Mouse (Mus musculus) mature B cell (primary cell): ENCODE measurements around the gene Tmem74b.

ENCODE experiments used
- in situ Hi-C: fragments of 300-500 bp; cut with MboI; formaldehyde crosslinking; loops from 2 replicates; pipeline ENCODE4 v1.14.3; 2019

Tmem74b gene

DNA sequence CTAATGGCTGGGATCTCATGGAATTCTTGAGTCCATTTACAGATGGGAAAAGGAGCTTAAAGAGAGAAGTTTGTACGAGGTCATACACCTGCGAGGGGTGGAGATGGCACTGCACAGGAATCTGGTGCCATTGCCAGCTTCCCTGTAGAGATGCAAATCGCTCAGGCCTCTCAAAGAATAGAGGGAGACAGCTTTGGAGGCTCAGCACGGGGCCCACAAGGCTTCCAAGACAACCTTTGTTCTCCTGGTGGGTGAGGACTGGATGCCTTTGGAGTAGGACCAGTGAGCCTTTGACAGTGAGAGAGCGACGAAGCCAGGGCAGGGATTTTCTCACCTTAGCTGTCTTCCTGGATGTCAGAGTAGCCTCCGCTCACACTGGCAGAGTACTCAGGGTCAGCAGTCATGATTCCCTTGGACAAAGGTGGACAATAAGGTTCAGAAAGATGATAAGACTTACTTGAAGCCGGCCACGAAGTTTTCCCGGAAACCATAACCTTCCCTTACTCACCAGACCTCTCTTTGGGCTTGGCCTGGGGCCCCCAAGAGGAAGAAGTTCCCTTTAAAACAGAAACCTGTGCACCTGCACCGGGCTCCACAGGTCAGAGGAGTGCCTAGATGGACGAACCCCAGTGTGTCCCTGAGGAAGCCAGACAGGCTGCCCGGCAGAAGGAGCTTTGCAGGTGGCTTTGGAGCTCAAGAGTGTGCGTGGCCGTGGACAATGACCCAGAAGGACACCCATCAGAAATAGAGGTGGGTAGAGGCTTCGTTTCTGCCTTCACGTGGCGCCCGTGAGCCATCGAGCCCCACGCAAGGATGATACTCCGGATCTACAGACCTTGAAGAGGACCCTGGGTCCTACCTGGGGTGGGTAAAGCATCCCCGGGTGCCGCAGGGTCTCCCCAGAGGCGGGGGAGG is at the start of gene Tmem74b:
TSS of gene Tmem74b (plus strand) at position 778 of the 915 bp plus-strand sequence.
- in situ Hi-C loops, result no loop called here

DNA sequence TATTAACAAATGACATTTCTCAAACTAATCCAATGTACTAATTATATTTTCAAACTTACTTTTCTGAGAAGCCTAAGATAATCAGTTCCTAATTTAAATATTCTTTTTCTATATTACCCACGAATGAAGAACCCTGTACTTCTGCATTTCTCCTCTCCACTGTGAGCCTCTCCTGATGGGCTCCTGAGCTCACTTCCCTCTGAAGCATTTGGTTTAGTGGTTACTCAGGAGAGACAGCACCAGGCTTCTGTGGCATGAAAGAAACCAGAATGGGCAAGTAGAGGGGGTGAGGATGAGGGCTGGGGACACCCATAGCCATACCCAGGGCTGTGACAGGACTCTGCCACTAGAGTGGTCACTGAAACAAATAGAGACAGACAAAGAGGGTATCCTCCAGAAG is 49.8 kb upstream of the Tmem74b start:
- in situ Hi-C loops, result no loop called here

DNA sequence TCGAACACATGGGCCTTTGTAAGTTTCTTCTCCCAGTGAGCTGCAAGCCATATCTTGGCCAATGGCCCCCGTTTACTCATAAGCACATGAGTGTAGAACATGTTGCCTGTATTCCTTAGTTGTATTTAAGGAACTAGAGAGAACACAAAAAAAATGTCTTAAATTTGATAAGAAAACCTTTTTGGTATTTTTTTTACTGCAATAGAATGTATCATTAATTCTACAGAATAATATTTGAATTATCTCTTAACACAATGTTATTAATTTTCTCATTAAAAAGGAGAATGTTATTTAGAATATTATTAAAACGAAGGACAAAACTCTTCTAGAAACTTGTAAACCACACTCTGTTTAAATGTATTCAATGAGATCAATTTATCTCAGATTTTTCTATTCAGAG is 33.4 kb upstream of the Tmem74b start, which contains the start of gene Rad21l:
TSS of gene Rad21l (minus strand) at position 101 of the 400 bp plus-strand sequence.
- in situ Hi-C loops, result no loop called here

DNA sequence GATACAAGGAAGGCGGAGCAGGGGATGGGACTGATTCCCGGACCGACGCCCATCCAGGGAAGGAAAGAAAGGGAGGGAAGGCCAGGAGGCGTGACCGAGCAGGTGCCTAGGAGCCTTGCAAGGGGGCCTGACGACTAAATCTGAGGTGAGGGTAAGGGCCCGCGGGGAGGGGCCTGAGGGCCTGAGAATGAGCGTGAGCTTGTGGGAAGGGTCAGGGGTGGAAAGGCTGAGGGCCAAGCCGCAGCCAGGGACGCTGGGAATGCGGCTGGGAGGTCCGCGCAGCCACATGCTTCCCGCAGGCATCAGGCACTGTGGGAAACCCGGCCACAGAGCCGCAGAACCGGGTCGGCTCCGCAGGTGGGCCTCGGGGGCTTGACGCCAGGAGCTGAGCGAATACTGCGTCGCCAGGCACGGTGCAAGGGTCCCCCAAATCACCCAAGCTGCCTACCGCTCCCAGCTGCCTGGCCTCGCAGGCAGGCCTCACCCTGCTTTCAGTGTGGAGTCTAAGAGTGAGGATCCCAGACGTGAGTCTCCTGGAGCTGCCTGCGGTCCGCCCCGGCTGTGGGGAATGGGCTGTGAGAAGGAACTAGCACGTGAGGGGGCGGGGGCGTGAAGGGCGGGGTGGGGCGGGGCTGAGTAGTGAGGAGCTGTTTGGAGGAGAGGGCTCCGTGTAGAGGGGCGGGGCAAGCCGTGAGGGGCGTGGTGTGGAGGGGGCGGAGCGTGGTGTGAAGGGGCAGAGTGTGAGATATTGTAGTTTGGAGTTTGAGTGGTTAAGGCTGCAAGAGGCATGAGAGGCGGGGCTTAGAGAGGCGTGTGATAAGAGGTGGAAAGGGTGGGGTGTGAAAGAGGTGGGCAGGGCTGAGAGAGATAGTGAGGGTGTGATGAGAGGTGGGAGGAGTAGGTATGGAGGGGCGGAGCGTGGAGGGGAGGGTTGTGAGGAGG is 31.5 kb upstream of the Tmem74b start:
- in situ Hi-C loops, result no loop called here

DNA sequence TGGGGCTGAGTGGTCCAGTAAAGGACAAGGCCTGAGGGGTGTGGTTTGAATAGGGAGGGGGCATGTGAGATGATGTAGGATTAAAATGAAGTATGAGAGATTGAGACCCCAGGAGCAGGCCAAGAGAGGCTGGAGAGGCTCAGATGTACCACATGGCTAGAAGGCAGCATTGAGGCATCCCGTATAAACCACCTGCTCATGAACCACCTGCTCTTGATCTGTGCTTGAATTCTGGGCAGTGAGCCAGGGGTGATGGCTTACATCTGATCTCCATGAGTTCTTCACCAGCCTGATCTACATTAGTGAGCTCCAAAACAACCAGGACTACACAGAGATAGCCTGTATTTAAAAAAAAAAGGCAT is 30.9 kb upstream of the Tmem74b start:
- in situ Hi-C loops, result no loop called here

DNA sequence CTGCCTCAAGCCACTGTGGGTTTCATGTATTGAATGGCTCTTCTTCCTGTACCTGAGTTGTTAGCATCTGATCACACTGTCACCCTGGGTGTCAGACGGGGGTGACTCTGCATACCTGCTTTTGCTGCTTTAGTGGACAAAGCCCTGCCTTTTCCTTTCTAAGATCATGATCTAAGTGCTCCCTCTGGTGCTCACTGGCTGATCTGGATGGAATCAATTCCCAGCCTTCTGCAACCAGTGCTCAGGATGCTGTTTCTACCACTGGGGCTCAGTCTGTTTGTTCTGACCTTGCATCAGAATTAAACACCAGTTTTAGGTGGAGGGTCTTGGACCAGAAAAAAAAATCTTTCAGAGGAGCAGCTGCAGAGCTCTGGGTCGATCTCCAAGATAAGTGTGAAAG is 25.6 kb upstream of the Tmem74b start:
- in situ Hi-C loops, result no loop called here

DNA sequence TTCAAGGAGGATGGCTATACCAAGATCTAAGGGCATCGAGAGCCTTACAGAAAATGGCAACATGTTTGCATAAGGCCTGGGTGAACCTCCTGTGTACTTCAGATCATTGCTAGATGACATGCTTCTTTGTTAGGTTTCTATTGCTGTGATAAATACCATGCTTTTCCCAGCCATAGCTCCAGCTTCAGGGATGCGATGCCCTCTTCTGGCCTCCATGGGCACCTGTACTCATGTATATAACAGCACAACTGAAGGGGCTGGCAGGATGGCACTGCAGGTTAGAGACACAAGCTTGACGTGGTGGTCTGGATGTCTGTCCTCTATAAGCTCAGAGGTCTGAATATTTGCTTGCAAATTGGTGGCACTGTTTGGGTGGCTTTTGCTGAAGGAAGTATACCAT is 19.5 kb upstream of the Tmem74b start:
- in situ Hi-C loops, result no loop called here

DNA sequence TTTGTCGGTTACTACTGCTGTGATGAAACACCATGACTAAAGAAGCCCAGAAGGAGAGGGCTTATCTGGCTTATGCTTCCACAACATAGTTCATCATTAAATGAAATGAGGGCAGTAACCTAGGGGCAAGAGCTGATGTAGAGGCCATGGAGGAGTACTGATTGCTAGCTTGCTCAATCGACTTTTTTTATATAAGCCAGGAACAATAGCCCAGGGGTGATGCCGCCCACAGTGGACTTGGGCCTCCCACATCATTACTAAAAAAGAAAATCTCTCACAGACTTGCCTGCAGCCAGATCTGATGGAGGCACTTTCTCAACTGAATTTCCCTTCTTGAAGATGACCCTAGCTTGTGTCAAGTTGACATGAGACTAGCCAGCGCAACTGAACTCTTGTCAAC is 18.8 kb upstream of the Tmem74b start:
- in situ Hi-C loops, result no loop called here

DNA sequence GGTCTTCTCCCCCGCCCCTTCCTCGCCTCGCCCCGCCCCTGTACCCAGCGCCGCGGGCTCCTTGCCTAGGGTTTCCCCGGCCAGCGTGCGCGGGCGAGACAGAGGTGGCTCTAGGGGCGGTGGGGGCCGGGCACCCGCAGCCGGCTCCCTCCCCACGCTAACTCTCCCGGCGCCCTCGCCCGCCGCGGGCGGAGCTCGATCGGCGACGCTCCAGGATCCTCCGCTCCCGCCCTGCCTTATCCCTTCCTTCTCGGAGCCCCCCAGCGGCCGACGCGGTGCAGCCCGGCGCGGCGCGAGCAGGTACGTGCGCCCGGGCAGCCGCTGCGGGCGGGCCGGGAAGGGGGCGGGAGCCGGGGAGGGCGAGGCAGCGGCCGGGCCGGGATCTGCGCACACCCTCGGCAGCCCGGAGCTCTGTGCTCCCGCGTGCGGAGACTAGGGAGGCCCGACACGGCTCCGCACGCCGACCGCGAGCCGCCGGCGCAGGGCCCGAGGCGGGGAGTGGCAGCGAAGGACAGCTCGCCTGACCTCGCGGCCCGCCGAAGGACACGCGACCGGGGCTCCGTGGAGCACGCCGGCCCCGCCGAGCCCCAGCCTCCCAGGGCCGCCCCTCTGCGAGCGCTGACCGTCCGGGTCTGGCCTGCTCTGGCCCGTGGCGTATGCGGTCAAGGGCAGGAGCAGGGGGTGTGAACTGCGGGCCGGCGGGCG is 490 bp downstream of the Tmem74b start:
- in situ Hi-C loops, result no loop called here

DNA sequence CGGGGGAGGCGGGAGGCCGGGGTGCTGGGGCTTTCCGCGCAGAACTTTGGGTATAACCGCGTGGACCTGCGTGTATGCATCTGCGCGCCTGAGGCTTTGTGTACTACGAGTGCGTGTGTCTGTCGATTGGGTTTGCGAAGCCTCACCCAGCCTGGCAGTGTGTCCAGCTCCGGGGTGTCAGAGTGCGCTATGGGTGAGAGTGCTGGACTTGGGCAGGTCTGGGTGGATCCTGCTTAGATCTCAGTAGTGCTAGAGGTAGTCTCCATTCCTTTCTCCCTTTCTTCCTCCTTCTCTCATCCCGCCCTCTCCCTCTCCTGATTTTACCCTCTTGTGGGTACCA is 1.0 kb downstream of the Tmem74b start:
- in situ Hi-C loops, result no loop called here

DNA sequence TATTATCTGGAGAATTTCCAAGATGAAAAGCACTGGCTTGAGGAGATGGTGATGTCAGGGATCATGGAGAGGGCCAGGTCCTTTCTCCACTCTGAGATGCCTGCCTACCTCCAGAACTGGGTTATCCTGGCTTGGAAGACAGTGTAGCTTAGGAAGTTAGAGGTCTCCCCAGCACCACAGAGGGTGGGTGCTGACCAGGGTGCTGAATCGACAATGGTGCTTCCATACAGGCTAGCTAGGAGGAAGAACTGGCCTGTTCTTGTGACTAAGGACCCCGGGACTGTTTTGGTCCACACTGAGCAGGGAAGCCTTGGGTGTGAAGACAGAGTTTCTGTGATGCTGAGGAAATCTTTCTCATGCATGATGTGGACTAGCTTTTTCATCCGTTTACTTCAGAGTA is 10.8 kb downstream of the Tmem74b start:
- in situ Hi-C loops, result no loop called here

DNA sequence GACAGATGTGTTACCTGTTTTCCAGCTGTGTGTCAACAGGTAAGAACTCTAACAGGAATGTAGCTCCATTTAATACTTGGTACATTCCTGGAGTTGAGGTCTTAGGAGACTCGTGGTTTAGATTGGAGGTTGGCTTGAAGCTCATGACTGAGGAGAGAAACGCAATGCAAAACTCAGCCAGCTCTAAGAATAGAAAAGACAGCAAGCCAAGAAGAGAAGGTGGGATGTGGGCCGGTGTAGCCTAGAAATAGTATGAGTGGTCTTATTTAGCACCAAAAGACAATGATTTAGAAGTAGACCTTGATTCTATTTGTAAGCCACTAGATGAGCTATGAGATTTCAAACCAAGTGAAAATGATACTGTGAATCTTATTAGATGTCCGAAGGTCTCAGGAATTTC is 13.7 kb downstream of the Tmem74b start:
- in situ Hi-C loops, result no loop called here

DNA sequence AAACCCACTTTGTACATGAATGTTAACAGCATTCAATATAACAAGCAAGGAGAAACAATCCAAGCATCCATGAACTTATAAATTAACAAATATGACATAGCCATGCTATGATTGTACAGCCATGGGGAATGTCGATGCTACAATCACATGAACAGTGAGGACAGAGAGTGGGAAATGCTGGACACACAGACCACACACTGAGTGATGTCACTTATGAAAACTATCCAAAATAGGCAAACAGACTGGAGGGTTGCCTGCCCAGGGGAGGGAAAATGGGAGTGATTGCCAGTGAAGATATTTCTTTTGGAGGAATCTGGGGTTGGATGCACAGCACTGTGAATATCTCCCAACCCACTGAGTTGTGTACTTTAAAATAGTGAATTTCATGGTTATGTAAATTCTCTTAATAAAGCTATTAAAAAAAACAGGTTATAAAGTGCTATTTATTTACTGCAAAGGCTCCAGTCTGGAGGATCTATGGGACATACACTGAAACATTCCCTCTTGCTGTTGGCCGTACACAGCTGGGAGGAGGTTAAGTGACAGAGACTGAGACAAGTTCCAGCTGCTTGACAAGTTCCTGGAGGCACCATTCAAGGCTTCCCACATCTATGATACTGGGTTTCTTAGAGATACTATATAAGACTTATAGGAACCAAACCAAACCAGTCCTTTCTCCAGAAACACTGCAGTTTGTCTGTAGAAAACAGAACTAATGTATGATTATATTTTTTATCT is 14.7 kb downstream of the Tmem74b start:
- in situ Hi-C loops, result no loop called here

DNA sequence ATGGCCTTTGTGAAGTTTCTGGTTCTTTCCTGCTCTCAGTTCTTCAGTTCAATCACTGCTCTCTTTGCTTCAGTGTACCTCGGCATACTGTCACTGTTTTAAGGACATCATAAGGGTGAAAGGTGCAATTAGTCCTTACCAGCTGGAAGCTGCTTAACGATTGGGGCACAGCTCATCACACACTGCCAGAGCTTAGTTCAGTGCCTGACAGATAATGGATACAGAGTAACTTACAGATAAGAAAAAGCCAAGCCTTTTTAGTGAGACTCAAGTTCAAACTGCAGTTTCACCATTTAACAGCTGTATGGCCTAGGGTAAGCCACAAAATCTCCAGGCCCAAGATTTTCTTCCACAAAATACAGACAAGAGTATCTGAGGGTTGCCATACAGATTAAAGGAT is 22.3 kb downstream of the Tmem74b start:
- in situ Hi-C loops, result no loop called here

DNA sequence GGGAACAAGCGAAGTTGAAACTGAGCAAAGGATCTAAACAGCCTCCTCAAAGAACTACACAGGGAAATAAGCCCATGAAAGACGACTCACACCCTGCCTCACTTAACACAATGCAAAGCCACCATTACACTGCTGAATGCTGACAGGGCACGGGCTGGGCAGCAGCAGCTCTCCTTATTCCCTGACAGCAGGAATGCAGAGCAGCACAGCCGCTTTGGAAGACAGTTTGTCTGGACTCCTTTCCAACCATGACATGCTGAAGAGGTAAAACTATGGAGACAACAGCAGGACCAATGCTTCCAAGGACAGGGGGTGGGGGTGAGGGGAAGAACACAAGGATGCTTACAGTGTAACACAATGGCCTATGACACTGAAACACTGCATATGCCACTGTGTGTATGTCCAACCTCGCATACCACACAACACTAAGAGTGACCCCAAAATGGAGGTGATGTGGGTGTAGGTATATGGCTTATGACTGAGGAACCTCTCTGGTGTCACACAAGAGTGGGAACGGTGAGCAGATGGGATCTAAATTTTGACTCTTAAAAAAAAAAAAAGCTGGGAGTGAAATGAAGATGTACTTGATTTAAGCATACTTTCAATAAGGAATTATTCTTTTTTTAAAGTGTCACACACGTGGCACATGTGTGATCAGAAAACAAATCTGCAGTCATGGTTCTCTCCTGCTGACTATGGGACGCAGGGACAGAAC is 31.5 kb downstream of the Tmem74b start:
- in situ Hi-C loops, result loop anchor here (25.0 kb wide), 1 partner anchor 246 kb away; the partner anchor contains the start of genes 4921509C19Rik and Nsfl1c

DNA sequence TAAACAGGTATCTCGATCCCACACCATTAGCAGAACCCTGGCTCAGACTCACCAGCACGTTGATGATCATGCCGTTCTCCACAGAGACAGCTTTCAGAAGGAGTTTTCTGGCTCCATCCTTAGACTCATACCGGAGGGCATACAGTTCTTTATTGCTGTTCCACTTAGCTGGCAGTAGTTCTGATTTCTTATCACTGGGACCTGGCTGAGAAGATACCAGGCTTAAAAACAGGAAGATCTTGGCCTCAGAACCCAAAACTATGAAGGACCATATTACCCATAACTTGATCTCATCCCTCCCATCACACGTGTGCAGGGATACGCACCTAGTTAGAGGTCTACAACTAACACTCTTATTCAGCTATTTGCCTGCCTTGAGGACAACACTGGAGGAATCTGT is 33.6 kb downstream of the Tmem74b start:
- in situ Hi-C loops, result loop anchor here (25.0 kb wide), 1 partner anchor 248 kb away; the partner anchor contains the start of genes 4921509C19Rik and Nsfl1c

DNA sequence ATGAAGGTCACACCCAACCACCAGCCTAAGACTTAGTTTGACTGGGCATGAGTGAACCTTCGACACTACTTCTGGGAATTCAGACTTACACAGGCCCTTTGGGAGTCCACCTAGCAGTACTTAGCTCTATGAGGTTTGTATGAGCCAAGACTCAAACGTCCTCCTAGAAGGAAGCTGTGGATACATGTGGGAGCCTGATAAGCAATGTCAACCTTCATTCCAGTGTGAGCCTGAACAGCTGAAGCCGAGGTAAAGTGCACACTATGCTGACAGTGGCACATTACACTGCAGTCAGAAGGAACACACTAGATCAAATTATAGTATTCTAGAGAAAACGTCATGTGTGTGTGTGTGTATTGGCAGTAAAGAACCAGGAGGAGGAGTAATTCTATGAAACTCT is 36.7 kb downstream of the Tmem74b start:
- in situ Hi-C loops, result loop anchor here (25.0 kb wide), 1 partner anchor 251 kb away; the partner anchor contains the start of genes 4921509C19Rik and Nsfl1c

DNA sequence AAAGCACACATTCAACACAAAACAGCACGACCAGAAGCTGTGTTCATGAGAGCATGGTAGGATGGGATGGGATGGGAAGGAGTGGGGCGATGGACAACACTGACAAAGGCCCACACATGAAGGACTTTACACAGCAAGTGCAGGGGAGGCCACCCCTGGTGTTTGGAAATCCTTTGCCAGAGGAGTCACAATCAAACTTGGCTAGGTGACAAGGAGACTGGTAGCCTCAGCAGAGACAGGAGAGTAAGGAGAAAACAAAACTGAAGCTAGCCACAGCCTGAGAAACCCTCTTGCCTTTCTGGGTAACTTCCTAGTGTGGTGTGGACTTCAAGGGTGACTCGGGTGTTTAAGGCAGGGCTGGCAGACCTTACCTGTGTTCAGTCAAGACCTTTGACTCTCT is 37.3 kb downstream of the Tmem74b start:
- in situ Hi-C loops, result loop anchor here (25.0 kb wide), 1 partner anchor 252 kb away; the partner anchor contains the start of genes 4921509C19Rik and Nsfl1c

DNA sequence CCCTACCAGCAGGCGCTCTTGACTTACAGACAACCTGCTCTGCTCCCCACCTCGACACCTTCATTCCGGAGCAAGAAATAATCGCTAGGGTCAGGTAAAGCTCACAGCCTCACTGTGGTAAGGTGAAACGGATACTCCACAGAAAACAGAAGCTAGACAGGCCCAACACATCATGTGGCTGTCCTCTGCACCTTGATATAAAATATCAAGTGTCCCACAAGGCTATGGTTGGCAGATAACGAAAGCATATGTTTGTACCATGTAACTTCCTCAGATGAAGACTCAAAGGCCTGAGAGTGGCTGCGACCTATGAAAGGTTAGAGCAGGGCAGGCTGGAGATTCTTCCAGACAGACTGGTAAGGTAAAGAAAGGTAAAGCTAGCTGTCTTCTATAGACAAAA is 37.7 kb downstream of the Tmem74b start:
- in situ Hi-C loops, result loop anchor here (25.0 kb wide), 1 partner anchor 252 kb away; the partner anchor contains the start of genes 4921509C19Rik and Nsfl1c
